Mouse (Mus musculus) left cerebral cortex, adult 11 months (tissue): ENCODE data around the gene E2f6.
A peak's percentile ranks its signal among the peaks of the same experiment; 100 is the strongest.

Experiments
- DNase-seq: peaks from one replicate; pipeline ENCODE4 v3.0.0; 2022; ENCODE audit warnings: low spot score

Gene E2f6

GRCm38 (mm10) chr12:16848501-16848900 is 37.7 kb downstream of the E2f6 start:
- no peak for DNase-seq

- DNase-seq, result no peak
Measured at GRCm38 (mm10) chr12:16849821-16850220, 39.1 kb downstream of the E2f6 start.

GRCm38 (mm10) chr12:16850431-16851375 is 39.9 kb downstream of the E2f6 start:
- no peak for DNase-seq

GRCm38 (mm10) chr12:16853431-16854165 is 42.8 kb downstream of the E2f6 start:
- no peak for DNase-seq

- DNase-seq, result peak; percentile 88
Measured at GRCm38 (mm10) chr12:16855632-16856305, 45.0 kb downstream of the E2f6 start.

- DNase-seq, result no peak
Measured at GRCm38 (mm10) chr12:16856306-16856679, 45.5 kb downstream of the E2f6 start.

GRCm38 (mm10) chr12:16858081-16858480 is 47.3 kb downstream of the E2f6 start:
- DNase-seq, result no peak

GRCm38 (mm10) chr12:16859781-16860180 is 49.0 kb downstream of the E2f6 start:
- DNase-seq, result no peak

- DNase-seq, result no peak
Measured at GRCm38 (mm10) chr12:16860533-16860932, 49.8 kb downstream of the E2f6 start.

- DNase-seq, result no peak
Measured at GRCm38 (mm10) chr12:16860961-16861360, 50.2 kb downstream of the E2f6 start.

GRCm38 (mm10) chr12:16864477-16864876 is 53.7 kb downstream of the E2f6 start:
- no peak for DNase-seq

GRCm38 (mm10) chr12:16865871-16866270 is 55.1 kb downstream of the E2f6 start:
- no peak for DNase-seq

GRCm38 (mm10) chr12:16866460-16866859 is 55.7 kb downstream of the E2f6 start:
- DNase-seq, result no peak

GRCm38 (mm10) chr12:16867306-16867705 is 56.5 kb downstream of the E2f6 start:
- DNase-seq, result no peak

- no peak for DNase-seq
Measured at GRCm38 (mm10) chr12:16868618-16869017, 57.9 kb downstream of the E2f6 start.

GRCm38 (mm10) chr12:16869091-16869778 is 58.5 kb downstream of the E2f6 start:
- DNase-seq, result no peak

GRCm38 (mm10) chr12:16869870-16870404 is 59.2 kb downstream of the E2f6 start:
- no peak for DNase-seq

GRCm38 (mm10) chr12:16870405-16871068 is 59.8 kb downstream of the E2f6 start:
- DNase-seq, result no peak

GRCm38 (mm10) chr12:16872006-16872405 is 61.2 kb downstream of the E2f6 start:
- DNase-seq, result no peak

- DNase-seq, result no peak
Measured at GRCm38 (mm10) chr12:16872926-16873464, 62.2 kb downstream of the E2f6 start.

- DNase-seq, result no peak
Measured at GRCm38 (mm10) chr12:16873549-16873948, 62.8 kb downstream of the E2f6 start.
